ENCODE assay signal across 22 mouse cellular contexts in genomic region chr9:103941901-103942260, GRCm38 (mm10).
A peak's percentile ranks its signal among the peaks of the same experiment; 100 is the strongest.
DNase-seq lines count a peak whose midpoint lies in the region; ATAC-seq and TF ChIP-seq lines count a peak whose summit lies in the region.
"Had no signal": no experiment of that assay in that cellular context is flagged by ENCODE, and none has a peak within 500 bp of the region (broad histone marks: within the 10 kb centered on the region; RNA-seq: fewer than 3 reads in every experiment).

No protein-coding gene starts in this region.

- H3K4me3 ChIP-seq in E14TG2a.4 (replicated peaks; ENCODE audit: low read length) (peak overlapping the region; percentile 43), ES-E14 (ENCODE audit: insufficient read depth in 1 of 2, low read depth in 1 of 2, low read length in 2 of 2, poor library complexity in 1 of 2, severe bottlenecking in 1 of 2) (peak overlapping the region; percentile 36 to 39; a peak in 3 of 4 replicates)
- H3K4me3 ChIP-seq in forebrain, embryonic 11.5 days (ENCODE audit: low read depth, low read length) = no peak overlapping the region

- no peak overlapping the region for H3K4me2 ChIP-seq in forebrain, embryonic 11.5 days (ENCODE audit: low read depth, low read length, severe bottlenecking)

- no peak for ATAC-seq in cerebellum, adult (ENCODE audit: insufficient number of reproducible peaks, low FRiP score, low TSS enrichment)
- ATAC-seq in forebrain, embryonic 11.5 days (replicated peaks; ENCODE audit: low FRiP score) = no peak
- ATAC-seq: activated CD4-positive, CD25-positive, alpha-beta regulatory T cell, adult 4 months; CD4-positive, CD25-positive, alpha-beta regulatory T cell, adult 4 months; Patski had no signal

- in situ Hi-C loops in ES-E14 (cut with MboI; ENCODE audit: low sequenced_read_pairs in 2 of 2, unreplicated experiment in 2 of 2) = no loop called here

- H3K27me3 ChIP-seq in E14TG2a.4 (ENCODE audit: insufficient read depth, low read length) = no peaks in the 10 kb centered on the region; the same call in 1 of the 2 replicates
- H3K27me3 ChIP-seq in forebrain, embryonic 11.5 days (ENCODE audit: control insufficient read depth, insufficient read depth, low read length) = no peaks in the 10 kb centered on the region
- H3K27me3 ChIP-seq: CH12.LX had no signal

- 94% methylated on average over 11 of the region's 11 CpGs for WGBS in forebrain, embryonic 11.5 days

- no peak for TF ChIP-seq CTCF in E14TG2a.4 (conservative IDR thresholded peaks at IDR 0.05; ENCODE audit: low read length)

- no peaks in the 10 kb centered on the region for H3K36me3 ChIP-seq in E14TG2a.4 (ENCODE audit: insufficient read depth, low read length)
- H3K36me3 ChIP-seq in ES-E14 (ENCODE audit: control insufficient read depth, insufficient read depth, low read length, poor library complexity, severe bottlenecking) = no peaks in the 10 kb centered on the region
- no peaks in the 10 kb centered on the region for H3K36me3 ChIP-seq in forebrain, embryonic 11.5 days (ENCODE audit: control insufficient read depth, insufficient read depth, low read length)
- H3K36me3 ChIP-seq: G1E had no signal

- no peak overlapping the region for H3K27ac ChIP-seq in ES-E14 (ENCODE audit: insufficient read depth, low read depth, low read length, poor library complexity, severe bottlenecking)
- no peak overlapping the region for H3K27ac ChIP-seq in forebrain, embryonic 11.5 days (ENCODE audit: low read depth, low read length)

- H3K4me1 ChIP-seq in E14TG2a.4 (replicated peaks; ENCODE audit: low read depth, low read length) (peaks cover 10% of the 10 kb centered on the region), ES-E14 (ENCODE audit: control insufficient read depth in 2 of 2, insufficient read depth in 2 of 2, low read length in 2 of 2, poor library complexity in 1 of 2) (peaks cover 1 to 5% of the 10 kb centered on the region in 2 experiments; a peak in 2 of 4 replicates)
- H3K4me1 ChIP-seq in forebrain, embryonic 11.5 days (replicated peaks; ENCODE audit: control insufficient read depth, insufficient read depth, low read length) = no peaks in the 10 kb centered on the region

- no peak overlapping the region for H3K9ac ChIP-seq in ES-E14 (ENCODE audit: insufficient read depth, low read depth, low read length, poor library complexity, severe bottlenecking)
- no peak overlapping the region for H3K9ac ChIP-seq in forebrain, embryonic 11.5 days (ENCODE audit: low read length)

- DNase-seq in ES-E14 (ENCODE audit: low read depth, low spot score) = no peak
- no peak for DNase-seq in forebrain, embryonic 11.5 days (ENCODE audit: low spot score)
- DNase-seq: adrenal gland, adult 2 months; adrenal gland, adult 8-10 months; adrenal gland, postnatal 10 days; adrenal gland, postnatal 14 days; adrenal gland, postnatal 25 days; adrenal gland, postnatal 36 days; B cell, adult 2 months; cerebellum, adult 11 months; cerebellum, adult 11-12 months; cerebellum, adult 18-20 months; cerebellum, adult 2 months; cerebellum, adult 8-10 months; cerebellum, adult 9-10 months had no signal

- H3K9me3 ChIP-seq in E14TG2a.4 (ENCODE audit: low read length) = no peaks in the 10 kb centered on the region
- H3K9me3 ChIP-seq in ES-E14 (ENCODE audit: control insufficient read depth, insufficient read depth, low read depth, low read length) = no peaks in the 10 kb centered on the region
- H3K9me3 ChIP-seq in forebrain, embryonic 11.5 days (ENCODE audit: control insufficient read depth, low read length) = no peaks in the 10 kb centered on the region

TF ChIP-seq in ES-E14, 5 proteins besides CTCF, POLR2A, EP300 and RAD21:
- TF ChIP-seq ZC3H11A (IDR thresholded peaks at IDR 0.05; ENCODE audit: borderline replicate concordance, low read depth, low read length) (no peak), HCFC1 (IDR thresholded peaks at IDR 0.05; ENCODE audit: borderline replicate concordance, insufficient read depth, low read length) (no peak), MAFK (IDR thresholded peaks at IDR 0.05; ENCODE audit: insufficient read depth, low read depth, low read length) (no peak), ZNF384 (IDR thresholded peaks at IDR 0.05; ENCODE audit: low read depth, low read length) (peak; percentile 91), CHD2 (IDR thresholded peaks at IDR 0.05; ENCODE audit: low read depth, low read length) (no peak)
TF ChIP-seq in ES-E14: peak in this region for 1.
